Mouse (Mus musculus): ENCODE measurements around the gene Rnd1.

Rnd1 gene

DNA sequence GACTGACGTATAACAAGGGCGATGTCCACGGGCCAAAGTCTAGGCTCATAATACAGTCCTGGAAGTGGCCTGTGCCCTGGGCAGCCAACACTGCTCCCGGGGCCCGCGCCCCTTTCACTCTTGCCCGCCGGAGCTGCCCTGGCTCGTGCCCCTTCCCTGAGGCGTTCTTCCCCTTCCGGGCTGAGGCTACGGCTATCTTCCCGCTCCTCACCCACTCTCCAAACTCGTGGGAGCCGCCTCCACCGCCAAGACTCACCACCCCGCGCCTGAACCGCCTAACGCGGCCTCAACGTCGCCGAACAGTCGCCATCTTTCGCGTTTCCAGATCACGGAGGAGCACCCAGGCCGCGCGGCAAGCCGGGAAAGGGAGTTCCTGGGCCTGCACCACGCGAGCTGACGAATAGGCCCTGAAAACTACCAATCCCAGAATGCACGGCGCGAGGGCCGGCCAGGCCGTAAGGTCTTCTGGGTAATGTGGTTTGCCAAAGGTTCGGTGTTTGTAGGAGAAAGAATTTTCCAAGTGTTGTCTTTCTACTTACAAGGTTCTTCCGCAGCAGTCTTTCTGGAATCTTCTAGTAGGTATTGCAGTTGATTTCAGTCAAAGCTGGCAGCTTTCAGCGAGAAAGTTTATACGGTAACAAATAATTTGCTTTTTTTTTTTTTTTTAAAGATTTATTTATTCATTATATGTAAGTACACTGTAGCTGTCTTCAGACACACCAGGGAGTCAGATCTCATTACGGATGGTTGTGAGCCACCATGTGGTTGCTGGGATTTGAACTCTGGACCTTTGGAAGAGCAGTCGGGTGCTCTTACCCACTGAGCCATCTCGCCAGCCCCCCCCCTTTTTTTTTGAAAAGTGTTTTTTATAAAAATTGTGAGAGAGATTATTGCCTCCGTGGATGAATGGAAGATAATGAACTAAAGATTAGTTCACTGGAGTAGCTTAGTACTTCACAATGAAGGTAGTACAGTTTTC is 14.4 kb downstream of the Rnd1 start, which contains the start of gene Ddx23:
Gene Ddx23 (minus strand): TSS at position 328 of the 979 bp plus-strand sequence.
- ChIA-PET POLR2A (interaction anchor here (0.6 to 4.6 kb wide), 40 partner anchors 9 to 328 kb away, joined by 3 to 39 read pairs (median 4); partner anchors contain the start of genes Arf3 (in 2 of the 4), Rnd1 (in 2 of the 4), Adcy6 (in 1 of the 4) and Fkbp11 (in 1 of the 4)), CTCF (interaction anchor here in 3 of 4 experiments (0.6 to 2.3 kb wide), 12 partner anchors 9 to 481 kb away, joined by 3 to 8 read pairs (median 4); partner anchors contain the start of gene Ccdc65 (in 1 of the 3))

DNA sequence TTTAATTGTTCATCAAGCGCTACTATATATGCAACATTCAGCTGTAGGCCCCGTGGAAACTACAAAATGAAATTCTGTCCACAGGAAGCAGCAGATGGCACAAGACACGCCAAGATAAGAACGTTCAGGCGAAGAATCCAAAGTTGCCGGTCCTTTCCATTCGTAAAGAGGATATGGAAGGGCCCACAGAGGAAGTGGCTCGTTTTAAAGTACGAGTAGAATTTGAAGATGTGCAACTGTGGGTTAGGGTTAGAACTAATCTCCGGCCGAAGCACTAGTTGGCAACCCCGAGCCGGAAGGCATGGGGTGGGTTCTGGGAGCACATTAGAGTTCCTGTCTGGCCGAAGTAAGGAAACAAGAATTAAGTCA is 15.1 kb downstream of the Rnd1 start:
- POLR2A ChIA-PET: interaction anchor here in 3 of 4 experiments (0.6 to 4.6 kb wide), 32 partner anchors 9 to 329 kb away, joined by 3 to 39 read pairs (median 4); partner anchors contain the start of genes Arf3 (in 2 of the 3), Rnd1 (in 2 of the 3), Adcy6 (in 1 of the 3) and Fkbp11 (in 1 of the 3)

DNA sequence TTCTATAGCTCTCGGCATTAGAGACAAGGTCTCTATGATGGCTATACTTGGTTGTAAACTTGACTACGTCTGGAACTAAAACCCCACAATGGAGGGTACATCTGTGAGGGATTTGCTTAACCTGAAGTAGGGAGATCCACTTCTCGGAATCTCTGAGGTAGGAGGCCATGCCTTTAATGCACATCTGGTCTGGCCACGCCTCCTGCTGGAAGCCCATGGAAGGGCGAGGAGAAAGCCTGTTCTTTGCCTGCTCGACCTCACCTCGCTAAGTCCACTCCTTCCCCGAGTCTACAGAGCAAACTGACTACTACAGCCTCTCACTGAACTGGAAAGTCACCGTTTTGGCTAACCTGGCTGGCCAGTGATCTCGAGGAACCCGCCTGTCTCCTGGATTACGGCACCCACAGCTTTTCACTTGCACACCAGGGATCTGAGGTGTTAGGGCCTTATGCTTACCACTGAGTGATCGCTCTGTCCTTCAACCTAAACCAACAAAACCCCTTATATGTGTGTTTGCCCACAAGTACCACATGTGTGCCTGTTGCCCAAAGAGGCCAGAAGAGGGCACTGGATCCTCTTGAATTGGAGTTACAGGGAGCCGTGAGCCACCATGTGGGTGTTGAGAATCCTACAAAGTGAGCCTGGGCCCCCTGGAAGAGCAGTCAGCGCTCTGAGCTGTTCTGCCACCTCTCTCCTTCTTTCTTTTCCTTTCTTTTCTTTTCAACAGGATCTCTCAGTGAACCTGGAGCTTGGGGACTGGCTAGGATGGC is 20.1 kb downstream of the Rnd1 start:
- ChIA-PET POLR2A (interaction anchor here in 2 of 4 experiments (0.6 to 3.1 kb wide), 9 partner anchors 10 to 117 kb away, joined by 3 to 17 read pairs (median 4); partner anchors contain the start of genes Fkbp11 (in 1 of the 2) and Rnd1 (in 1 of the 2)), CTCF (interaction anchor here in 2 of 4 experiments (0.6 to 1.3 kb wide), 9 partner anchors 9 to 369 kb away, joined by 3 to 5 read pairs (median 3); partner anchors contain the start of genes Cacnb3 (in 1 of the 2) and Ccdc65 (in 1 of the 2))

More for the DNA sequence above, 15.1 kb downstream of the Rnd1 start:
- CTCF ChIA-PET: interaction anchor here in 3 of 4 experiments (0.7 to 2.3 kb wide), 8 partner anchors 30 to 128 kb away, joined by 3 to 8 read pairs (median 4); partner anchors contain the start of gene Ccdc65 (in 1 of the 3)

DNA sequence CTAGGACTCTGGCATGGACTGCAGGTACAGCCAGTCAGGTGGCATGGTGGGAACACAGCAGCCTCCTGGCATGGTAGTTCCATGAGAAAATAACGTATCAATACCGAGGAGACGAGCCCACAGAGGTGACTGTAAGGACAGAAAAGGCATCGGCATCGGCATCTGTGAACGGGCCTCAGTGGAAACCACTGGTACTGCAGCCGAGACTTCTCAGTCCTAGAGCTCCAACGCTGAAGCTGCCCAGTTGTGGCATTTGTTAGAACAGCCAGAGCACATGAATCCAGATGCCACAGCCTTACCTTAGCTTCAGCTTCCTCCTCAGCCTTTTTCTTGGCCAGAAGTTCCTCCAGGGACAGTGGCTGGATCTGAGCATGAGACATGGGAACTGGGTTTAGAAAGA is 25.1 kb downstream of the Rnd1 start:
- POLR2A ChIA-PET: interaction anchor here in 2 of 4 experiments (0.6 to 7.7 kb wide), 7 partner anchors 8 to 483 kb away, joined by 3 to 44 read pairs (median 4); no protein-coding TSS in a partner anchor
- CTCF ChIA-PET: interaction anchor here (1.0 to 2.3 kb wide), 6 partner anchors 17 to 135 kb away, joined by 3 to 9 read pairs (median 4); no protein-coding TSS in a partner anchor

DNA sequence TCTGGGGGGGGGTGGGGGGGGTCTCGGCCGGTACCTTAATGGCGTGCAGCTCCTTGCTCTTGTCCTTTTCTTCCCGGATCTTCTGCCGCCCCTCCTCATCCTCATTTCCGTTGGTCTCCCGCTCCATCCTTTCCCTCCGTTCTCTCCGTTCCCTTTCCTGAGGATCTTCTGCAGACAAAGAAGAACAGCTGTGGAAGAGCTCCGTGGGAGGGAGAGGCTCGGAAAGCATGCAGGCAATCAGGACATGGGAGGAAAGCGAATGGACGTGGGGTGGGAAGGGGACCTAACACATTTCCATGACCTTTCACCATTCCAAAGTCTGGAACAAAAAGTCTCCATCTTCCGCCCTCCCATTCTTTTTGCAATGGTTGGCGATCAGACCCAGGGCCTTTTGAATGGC is 25.8 kb downstream of the Rnd1 start:
- POLR2A ChIA-PET: interaction anchor here in 3 of 4 experiments (0.8 to 7.7 kb wide), 9 partner anchors 11 to 48 kb away, joined by 3 to 44 read pairs (median 5); partner anchors contain the start of genes Ddx23 (in 1 of the 3) and Rnd1 (in 1 of the 3)
- CTCF ChIA-PET: interaction anchor here in 2 of 4 experiments (1.1 to 2.3 kb wide), 3 partner anchors 9 to 48 kb away, joined by 4 to 9 read pairs (median 4); no protein-coding TSS in a partner anchor

DNA sequence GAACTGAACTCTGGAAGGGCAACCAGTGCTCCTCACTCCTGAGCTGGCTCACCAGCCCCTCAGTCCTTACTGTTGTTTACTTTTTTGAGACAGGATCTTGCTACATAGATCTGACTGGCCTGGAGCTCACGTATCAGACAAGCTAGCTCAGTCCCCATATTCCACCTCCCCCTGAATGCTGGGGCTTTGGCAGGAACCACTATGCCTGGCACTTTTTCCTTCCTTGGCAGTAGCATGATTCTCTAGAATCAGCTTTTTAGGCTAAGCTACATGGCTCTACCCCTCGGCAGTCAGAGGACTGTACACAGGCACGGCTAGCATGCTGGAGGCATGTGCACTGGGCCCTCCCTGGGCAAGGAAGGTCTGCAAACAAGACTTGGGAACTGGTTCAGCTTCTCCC is 29.2 kb downstream of the Rnd1 start:
- ChIA-PET CTCF (interaction anchor here in 2 of 4 experiments (0.7 to 2.1 kb wide), 5 partner anchors 9 to 17 kb away, joined by 3 to 5 read pairs (median 3); no protein-coding TSS in a partner anchor), POLR2A (interaction anchor here in 2 of 4 experiments (0.9 to 7.7 kb wide), 4 partner anchors 9 to 47 kb away, joined by 4 to 44 read pairs (median 12); no protein-coding TSS in a partner anchor)

DNA sequence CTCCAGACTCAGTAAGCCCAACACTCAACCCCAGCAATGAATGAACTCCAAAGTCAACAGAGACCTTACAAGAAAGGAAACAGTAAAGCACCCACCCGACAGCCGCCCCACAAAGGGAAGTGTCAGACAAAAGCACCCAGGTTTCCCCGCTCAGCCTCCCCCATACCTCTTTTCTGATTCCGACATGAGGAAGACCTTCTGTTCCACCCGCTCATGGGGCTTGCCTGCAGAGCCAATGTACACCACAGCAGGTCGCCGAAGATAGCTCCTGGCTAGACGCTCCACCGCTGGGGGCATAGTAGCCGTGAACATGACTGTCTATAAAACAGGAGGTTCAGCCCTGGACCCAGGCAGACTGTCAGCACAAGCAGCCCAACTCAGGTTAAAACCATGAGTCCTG is 30.0 kb downstream of the Rnd1 start:
- CTCF ChIA-PET: interaction anchor here in 3 of 4 experiments (0.5 to 2.1 kb wide), 8 partner anchors 10 to 143 kb away, joined by 3 to 5 read pairs (median 3); no protein-coding TSS in a partner anchor
- POLR2A ChIA-PET: interaction anchor here in 2 of 4 experiments (1.1 to 7.7 kb wide), 3 partner anchors 10 to 112 kb away, joined by 3 to 44 read pairs (median 4); no protein-coding TSS in a partner anchor

DNA sequence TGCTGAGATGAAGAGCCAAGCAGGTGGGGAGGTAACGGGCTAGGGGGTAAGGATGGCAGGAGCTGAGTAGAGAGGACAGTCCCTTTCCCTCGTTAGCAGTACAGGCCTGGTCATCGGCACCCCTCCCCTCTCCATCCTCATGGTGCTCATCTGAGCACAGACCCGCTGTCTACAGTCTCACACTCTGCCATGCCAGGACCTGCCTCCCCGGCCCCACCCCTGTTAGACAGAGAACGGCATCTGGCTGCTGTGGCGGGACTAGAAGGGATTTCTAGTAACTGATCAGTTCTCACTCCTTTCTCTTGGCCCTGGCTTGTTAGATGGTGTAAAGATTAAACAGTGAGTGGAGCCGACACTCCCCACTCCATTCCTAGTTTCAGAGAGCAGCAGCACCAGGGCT is 30.5 kb downstream of the Rnd1 start:
- ChIA-PET POLR2A (interaction anchor here in 2 of 4 experiments (1.1 to 7.7 kb wide), 3 partner anchors 11 to 111 kb away, joined by 3 to 44 read pairs (median 4); no protein-coding TSS in a partner anchor), CTCF (interaction anchor here in 3 of 4 experiments (0.5 to 2.1 kb wide), 5 partner anchors 15 to 142 kb away, joined by 3 to 5 read pairs (median 3); no protein-coding TSS in a partner anchor)

DNA sequence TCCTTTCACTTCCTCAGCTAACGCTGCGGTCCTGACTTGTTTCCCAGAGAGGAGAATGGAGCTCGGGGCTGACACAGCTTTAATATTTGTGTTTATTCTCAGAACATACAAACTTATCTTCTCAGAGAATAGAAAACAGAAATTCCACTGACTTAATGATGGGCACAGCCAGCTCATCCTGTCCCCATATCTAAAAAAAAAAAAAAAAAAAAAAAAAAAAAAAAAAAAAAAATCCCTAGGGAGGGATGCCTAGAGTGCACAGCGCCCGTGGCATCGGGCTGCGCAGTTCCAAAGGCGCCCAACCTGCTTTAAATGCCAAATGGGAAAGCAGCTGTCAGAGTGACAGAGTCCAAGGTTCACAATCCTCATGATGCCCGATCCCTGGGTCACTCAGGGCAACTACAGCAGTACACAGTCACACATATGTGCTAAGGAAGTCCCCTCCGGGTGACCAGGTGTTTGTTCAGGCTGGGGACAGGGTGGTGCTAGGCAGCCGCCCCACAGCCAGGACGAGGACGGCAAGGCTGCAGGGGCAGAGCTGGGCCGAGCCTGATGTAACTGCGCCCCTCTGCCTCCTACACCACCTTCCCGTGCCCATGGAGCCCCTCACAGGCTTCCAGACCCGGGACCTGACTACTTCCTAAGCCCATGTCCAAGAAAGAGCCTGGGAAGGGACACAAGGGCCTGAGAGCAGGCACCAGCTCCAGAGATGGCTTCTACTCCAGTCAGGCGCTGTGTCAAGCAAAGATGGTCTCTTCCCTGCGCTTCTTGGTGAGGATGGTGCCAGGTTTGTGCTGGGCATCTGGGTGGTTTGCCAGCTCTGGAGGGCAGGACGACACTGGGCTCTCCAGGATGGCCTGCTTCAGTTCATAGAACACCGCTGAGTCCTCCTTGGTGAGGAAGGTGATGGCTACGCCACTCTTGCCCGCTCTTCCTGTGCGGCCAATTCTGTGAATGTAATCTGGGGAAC is 31.9 kb downstream of the Rnd1 start:
- ChIA-PET CTCF (interaction anchor here in 3 of 4 experiments (0.6 to 5.1 kb wide), 12 partner anchors 12 to 1946 kb away, joined by 3 to 26 read pairs (median 4); partner anchors contain the start of genes Cacnb3 (in 1 of the 3), Ccdc65 (in 1 of the 3), Gm49450 (in 1 of the 3) and Slc38a2 (in 1 of the 3)), POLR2A (interaction anchor here (0.5 to 2.1 kb wide), 20 partner anchors 8 to 143 kb away, joined by 3 to 11 read pairs (median 4); partner anchors contain the start of genes Arf3 (in 1 of the 4), Cacnb3 (in 1 of the 4), Ddx23 (in 1 of the 4) and Fkbp11 (in 1 of the 4))

DNA sequence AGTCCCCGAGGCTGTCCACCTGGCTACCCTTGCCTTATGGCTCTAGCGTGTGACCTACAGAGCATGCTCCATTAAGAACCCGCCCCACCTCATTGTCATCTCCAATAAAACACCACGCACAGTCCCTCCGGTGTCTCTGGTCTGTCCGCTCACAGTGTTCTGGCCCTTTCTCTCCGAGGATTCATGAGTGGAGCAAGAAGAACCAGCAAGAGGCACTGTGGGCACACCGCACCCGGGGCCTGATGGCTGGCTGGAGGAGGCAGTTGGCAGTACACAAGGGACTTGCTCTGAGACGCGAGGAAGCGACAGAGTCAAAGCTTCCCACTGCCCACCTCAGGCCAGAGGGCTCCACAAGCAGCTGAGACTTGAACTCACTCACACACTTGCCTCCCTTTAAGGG is 32.9 kb downstream of the Rnd1 start:
- ChIA-PET CTCF (interaction anchor here in 3 of 4 experiments (0.6 to 5.1 kb wide), 11 partner anchors 13 to 1945 kb away, joined by 3 to 26 read pairs (median 4); partner anchors contain the start of genes Cacnb3 (in 1 of the 3), Ccdc65 (in 1 of the 3), Gm49450 (in 1 of the 3) and Slc38a2 (in 1 of the 3)), POLR2A (interaction anchor here in 3 of 4 experiments (0.5 to 3.0 kb wide), 23 partner anchors 8 to 187 kb away, joined by 3 to 17 read pairs (median 4); partner anchors contain the start of genes Cacnb3 (in 1 of the 3), Ddx23 (in 1 of the 3), Fkbp11 (in 1 of the 3) and Prkag1 (in 1 of the 3))

DNA sequence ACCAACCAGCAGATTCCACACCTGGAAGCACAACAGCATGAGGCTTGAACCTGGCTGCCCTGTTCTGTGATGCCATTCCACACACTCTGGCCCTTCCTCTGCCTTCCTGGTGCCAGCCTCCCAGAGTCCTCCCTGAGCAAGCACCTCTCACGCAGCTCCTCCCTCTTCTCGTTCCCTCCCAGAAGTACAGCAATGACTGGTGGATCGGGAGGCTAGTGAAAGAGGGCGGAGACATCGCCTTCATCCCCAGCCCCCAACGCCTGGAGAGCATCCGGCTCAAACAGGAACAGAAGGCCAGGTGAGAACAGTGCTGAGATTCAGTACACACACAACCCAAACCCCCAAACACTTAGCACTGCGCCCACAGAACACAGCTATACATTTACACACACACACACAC is 37.1 kb downstream of the Rnd1 start:
- CTCF ChIA-PET: interaction anchor here in 3 of 4 experiments (0.6 to 1.5 kb wide), 5 partner anchors 8 to 422 kb away, joined by 3 to 13 read pairs (median 5); no protein-coding TSS in a partner anchor
- POLR2A ChIA-PET: interaction anchor here in 3 of 4 experiments (0.5 to 1.5 kb wide), 8 partner anchors 9 to 175 kb away, joined by 3 to 10 read pairs (median 4); partner anchors contain the start of gene Ddx23 (in 1 of the 3)

DNA sequence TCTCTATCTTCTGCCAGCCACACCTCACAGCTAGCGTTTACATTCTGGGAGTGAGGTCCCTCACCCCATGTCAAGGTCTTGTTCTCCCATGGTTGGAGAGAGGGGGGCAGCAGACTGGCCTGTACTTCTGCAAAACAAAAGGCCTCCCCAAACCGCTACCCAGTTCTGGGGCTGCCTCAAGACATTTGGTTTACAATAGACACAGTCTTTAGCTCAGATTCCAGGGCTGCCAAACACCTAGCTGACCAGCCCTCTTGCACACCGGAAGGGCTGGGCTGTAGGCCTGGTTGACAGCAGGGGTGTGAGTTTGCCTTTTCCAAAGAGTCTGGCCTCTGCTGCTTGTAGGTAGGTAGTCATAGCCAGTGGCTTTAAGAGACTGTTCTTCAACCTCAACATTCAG is 40.1 kb downstream of the Rnd1 start:
- CTCF ChIA-PET: interaction anchor here in 3 of 4 experiments (0.5 to 2.2 kb wide), 12 partner anchors 9 to 194 kb away, joined by 3 to 7 read pairs (median 3); partner anchors contain the start of gene Prkag1 (in 1 of the 3)
- POLR2A ChIA-PET: interaction anchor here (0.5 to 4.9 kb wide), 16 partner anchors 7 to 345 kb away, joined by 3 to 44 read pairs (median 4); partner anchors contain the start of genes Ddx23 (in 1 of the 4) and Rnd1 (in 1 of the 4)

DNA sequence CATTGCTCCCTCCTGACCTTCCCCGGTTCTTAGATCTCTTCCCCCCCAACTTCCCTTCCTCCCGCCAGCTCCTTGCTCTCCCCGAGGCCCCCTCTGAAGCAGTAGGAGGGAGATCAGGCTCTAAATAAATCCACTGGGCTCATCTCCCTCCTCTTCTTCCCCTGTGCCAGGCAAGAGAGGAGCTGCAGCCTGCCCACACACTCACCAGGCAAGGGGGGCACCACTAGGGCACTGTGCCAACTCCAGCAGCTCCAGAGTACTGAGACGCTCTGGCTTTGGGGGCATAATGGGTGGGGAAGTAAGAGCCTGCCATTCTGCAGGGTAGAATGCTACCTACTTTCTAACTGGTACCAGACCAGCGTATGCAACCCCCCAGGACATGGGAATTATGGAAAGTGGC is 40.7 kb downstream of the Rnd1 start:
- CTCF ChIA-PET: interaction anchor here (0.6 to 2.2 kb wide), 13 partner anchors 8 to 369 kb away, joined by 3 to 9 read pairs (median 3); partner anchors contain the start of gene Prkag1 (in 1 of the 4)
- POLR2A ChIA-PET: interaction anchor here in 3 of 4 experiments (0.8 to 4.9 kb wide), 20 partner anchors 8 to 317 kb away, joined by 3 to 44 read pairs (median 4); partner anchors contain the start of genes Rnd1 (in 2 of the 3), Ddx23 (in 1 of the 3), Gm49450 (in 1 of the 3) and Tuba1a (in 1 of the 3)

DNA sequence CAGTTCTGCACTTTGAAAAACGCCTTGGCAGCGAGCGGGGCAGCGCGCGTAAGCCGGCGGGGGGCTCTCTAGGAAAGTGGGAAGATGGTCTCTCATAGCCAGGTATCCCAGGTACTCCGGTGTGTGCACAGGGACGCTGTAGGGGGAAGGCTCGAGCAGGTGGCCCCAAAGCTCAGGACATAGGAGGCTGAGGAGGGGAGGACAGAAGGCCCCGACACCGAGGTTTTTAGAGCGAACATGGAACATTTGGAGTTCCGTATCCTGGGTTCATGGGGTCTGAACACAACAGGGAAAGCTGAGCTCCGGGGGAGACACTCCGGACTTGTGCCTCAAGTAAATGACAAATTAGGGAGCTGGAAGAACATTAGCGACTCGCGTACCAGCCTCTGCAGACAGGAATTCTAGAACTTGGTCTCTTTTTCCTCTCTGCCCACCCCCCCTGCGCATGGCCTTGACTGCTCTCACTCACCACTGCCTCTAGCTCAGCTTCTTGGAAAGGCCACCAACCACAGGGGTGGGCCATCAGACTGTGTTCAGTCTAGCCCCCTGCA is 41.9 kb downstream of the Rnd1 start:
- ChIA-PET CTCF (interaction anchor here in 3 of 4 experiments (0.6 to 2.2 kb wide), 14 partner anchors 10 to 1689 kb away, joined by 3 to 13 read pairs (median 4); no protein-coding TSS in a partner anchor), POLR2A (interaction anchor here in 3 of 4 experiments (0.6 to 4.9 kb wide), 27 partner anchors 9 to 591 kb away, joined by 3 to 44 read pairs (median 3); partner anchors contain the start of genes Arf3 (in 2 of the 3), Rnd1 (in 2 of the 3), Ddx23 (in 1 of the 3) and Gm49450 (in 1 of the 3))

All from embryonic stem cell, embryonic (primary cell).